Mouse (Mus musculus) heart, embryonic 13.5 days (tissue): ENCODE measurements around the gene Llgl2. TPM values are rescaled to one million over a fixed set of nuclear protein-coding genes. Genes with fewer than 3 reads are reported as not detected.
"Not testable (repeated sequence)": the region's sequence is repeated elsewhere in the genome, so short reads cannot be mapped to it uniquely, and the experiment has no call there.

Experiments used
- ATAC-seq: fragments of 200-750 bp; cut with Nextera tagmentation; 2 replicates; pipeline ENCODE4 v1.8.0; 2017; ENCODE audit warnings: moderate TSS enrichment; ENCODE audit not compliant: insufficient number of reproducible peaks, low FRiP score, low TSS enrichment; ENCODE audit errors: extremely low read depth
- H3K27ac ChIP-seq: fragments of 300-500 bp; sonication (generic); replicated peaks from 2 replicates; pipeline ENCODE4 v1.5.1; 2015; ENCODE audit warnings: moderate library complexity, mild to moderate bottlenecking, inconsistent platforms
- H3K27me3 ChIP-seq: fragments of 300-500 bp; sonication (generic); replicated peaks from 2 replicates; pipeline ENCODE4 v1.6.1; 2015; ENCODE audit warnings: mild to moderate bottlenecking, inconsistent platforms
- H3K36me3 ChIP-seq: fragments of 300-500 bp; sonication (generic); 2 replicates; pipeline ENCODE4 v1.6.1; 2015; ENCODE audit warnings: mild to moderate bottlenecking, inconsistent platforms
- H3K4me1 ChIP-seq: fragments of 300-500 bp; sonication (generic); 2 replicates; pipeline ENCODE4 v1.6.1; 2015; ENCODE audit warnings: inconsistent platforms
- H3K4me2 ChIP-seq: fragments of 300-500 bp; sonication (generic); 2 replicates; pipeline ENCODE4 v1.6.1; 2015; ENCODE audit warnings: inconsistent platforms, mild to moderate bottlenecking, moderate library complexity
- H3K4me3 ChIP-seq: fragments of 300-500 bp; sonication (generic); 2 replicates; pipeline ENCODE4 v1.5.1; 2015; ENCODE audit warnings: moderate library complexity, mild to moderate bottlenecking, inconsistent platforms
- H3K9ac ChIP-seq: fragments of 300-500 bp; sonication (generic); 2 replicates; pipeline ENCODE4 v1.6.1; 2015; ENCODE audit warnings: inconsistent platforms, mild to moderate bottlenecking, moderate library complexity
- H3K9me3 ChIP-seq: fragments of 300-500 bp; sonication (generic); 2 replicates; pipeline ENCODE4 v1.6.1; 2016; ENCODE audit warnings: inconsistent platforms
- WGBS: fragments of 180-500 bp; shearing (Covaris S2); methylation state at CpG from one replicate; pipeline ENCODE4 v1.1.7; 2015; ENCODE audit warnings: mixed read lengths; 5-methylcytosine and 5-hydroxymethylcytosine counted together
- polyA plus RNA-seq: library from polyadenylated mRNA; unstranded; fragments of >200 nt; fragmentation: Nextera tagmentation; extraction: Ambion mirVana; gene quantifications from 2 replicates; pipeline ENCODE4 v1.2.1, GENCODE M21; 2015

Gene Llgl2
- polyA plus RNA-seq, 1 experiment from 2014 or later, result 18.9 TPM

- Histone ChIP-seq H3K4me2 (no peak overlapping the region), H3K9ac (no peak overlapping the region; the same call in 1 of the 2 replicates), H3K4me3 (no peak overlapping the region), H3K4me1 (peaks cover 87% of the 10 kb centered on the region), H3K27ac (peak overlapping the region; percentile 51), H3K9me3 (no peaks in the 10 kb centered on the region), H3K27me3 (no peaks in the 10 kb centered on the region), H3K36me3 (no peaks in the 10 kb centered on the region)
- ATAC-seq, result no peak
- WGBS, result 89% methylated on average over 22 of the region's 22 CpGs
These were observed 13.9 kb downstream of the Llgl2 start for GRCm38 (mm10) chr11:115837606-115838345.

- Histone ChIP-seq H3K36me3 (no peaks in the 10 kb centered on the region), H3K27ac (peak overlapping the region; percentile 72), H3K4me3 (no peak overlapping the region), H3K4me1 (peaks cover 87% of the 10 kb centered on the region), H3K4me2 (no peak overlapping the region), H3K9me3 (no peaks in the 10 kb centered on the region), H3K27me3 (no peaks in the 10 kb centered on the region), H3K9ac (peak overlapping the region; percentile 71)
- ATAC-seq, result no peak
- WGBS, result 42% methylated on average over 4 of the region's 4 CpGs
These were observed 15.1 kb downstream of the Llgl2 start for GRCm38 (mm10) chr11:115838895-115839311.

GRCm38 (mm10) chr11:115839732-115840131, 15.9 kb downstream of the Llgl2 start:
- peaks cover 87% of the 10 kb centered on the region for H3K4me1 ChIP-seq
- H3K9ac ChIP-seq, result peak overlapping the region; percentile 71
- peaks cover 5% of the 10 kb centered on the region for H3K36me3 ChIP-seq
- no peak for ATAC-seq
- peak overlapping the region; percentile 72 for H3K27ac ChIP-seq
- WGBS, result 51% methylated on average over 3 of the region's 3 CpGs
- H3K4me2 ChIP-seq, result no peak overlapping the region
- H3K27me3 ChIP-seq, result no peaks in the 10 kb centered on the region
- no peak overlapping the region for H3K4me3 ChIP-seq
- H3K9me3 ChIP-seq, result no peaks in the 10 kb centered on the region

GRCm38 (mm10) chr11:115841044-115841443, 17.2 kb downstream of the Llgl2 start:
- no peaks in the 10 kb centered on the region for H3K27me3 ChIP-seq
- H3K9me3 ChIP-seq, result peaks cover 5% of the 10 kb centered on the region; the same call in 1 of the 2 replicates
- peaks cover 79% of the 10 kb centered on the region for H3K4me1 ChIP-seq
- no peak overlapping the region for H3K4me2 ChIP-seq
- H3K4me3 ChIP-seq, result no peak overlapping the region
- H3K27ac ChIP-seq, result peak overlapping the region; percentile 97
- no peak for ATAC-seq
- WGBS, result 83% methylated on average over 6 of the region's 6 CpGs
- H3K9ac ChIP-seq, result no peak overlapping the region
- peaks cover 18% of the 10 kb centered on the region for H3K36me3 ChIP-seq

- peak overlapping the region; percentile 3; the same call in 1 of the 2 replicates for H3K4me3 ChIP-seq
- ATAC-seq, result peak; percentile 52; the same call in 1 of the 2 replicates
- peak overlapping the region; percentile 45 for H3K4me2 ChIP-seq
- WGBS, result 5% methylated on average over 6 of the region's 6 CpGs
- H3K36me3 ChIP-seq, result peaks cover 28% of the 10 kb centered on the region
- H3K9me3 ChIP-seq, result peaks cover 5% of the 10 kb centered on the region; the same call in 1 of the 2 replicates
- peak overlapping the region; percentile 55 for H3K9ac ChIP-seq
- peak overlapping the region; percentile 97 for H3K27ac ChIP-seq
- no peaks in the 10 kb centered on the region for H3K27me3 ChIP-seq
- H3K4me1 ChIP-seq, result peaks cover 72% of the 10 kb centered on the region
These were observed 18.2 kb downstream of the Llgl2 start for GRCm38 (mm10) chr11:115841961-115842550.

GRCm38 (mm10) chr11:115843141-115843890, 19.5 kb downstream of the Llgl2 start:
- H3K4me1 ChIP-seq, result peaks cover 61% of the 10 kb centered on the region

GRCm38 (mm10) chr11:115843891-115844239, 20.0 kb downstream of the Llgl2 start:
- ATAC-seq, result no peak
- Histone ChIP-seq H3K4me1 (peaks cover 55% of the 10 kb centered on the region), H3K9me3 (peaks cover 5% of the 10 kb centered on the region; the same call in 1 of the 2 replicates), H3K4me2 (no peak overlapping the region), H3K9ac (peak overlapping the region; percentile 55; the same call in 1 of the 2 replicates), H3K36me3 (peaks cover 46% of the 10 kb centered on the region), H3K4me3 (no peak overlapping the region), H3K27ac (peak overlapping the region; percentile 97), H3K27me3 (no peaks in the 10 kb centered on the region)
- 88% methylated on average over 5 of the region's 5 CpGs for WGBS

More at GRCm38 (mm10) chr11:115843141-115843890, 19.5 kb downstream of the Llgl2 start:
- H3K4me3 ChIP-seq, result no peak overlapping the region
- peaks cover 5% of the 10 kb centered on the region; the same call in 1 of the 2 replicates for H3K9me3 ChIP-seq
- peak overlapping the region; percentile 97 for H3K27ac ChIP-seq
- ATAC-seq, result no peak
- no peak overlapping the region for H3K4me2 ChIP-seq
- H3K9ac ChIP-seq, result peak overlapping the region; percentile 55
- H3K36me3 ChIP-seq, result peaks cover 41% of the 10 kb centered on the region
- 74% methylated on average over 13 of the region's 14 CpGs for WGBS
- H3K27me3 ChIP-seq, result no peaks in the 10 kb centered on the region

GRCm38 (mm10) chr11:115844240-115844639, 20.4 kb downstream of the Llgl2 start:
- Histone ChIP-seq H3K4me1 (peaks cover 51% of the 10 kb centered on the region), H3K9me3 (peaks cover 5% of the 10 kb centered on the region; the same call in 1 of the 2 replicates), H3K4me2 (no peak overlapping the region), H3K36me3 (peaks cover 50% of the 10 kb centered on the region), H3K27me3 (no peaks in the 10 kb centered on the region), H3K9ac (peak overlapping the region; percentile 55; the same call in 1 of the 2 replicates), H3K27ac (peak overlapping the region; percentile 97; the same call in 1 of the 2 replicates), H3K4me3 (no peak overlapping the region)
- 73% methylated on average over 8 of the region's 8 CpGs for whole genome bisulfite sequencing
- no peak for ATAC-seq

GRCm38 (mm10) chr11:115845819-115846218, 22.0 kb downstream of the Llgl2 start:
- ATAC-seq, result no peak
- Histone ChIP-seq H3K27me3 (no peaks in the 10 kb centered on the region), H3K36me3 (peaks cover 66% of the 10 kb centered on the region), H3K9ac (no peak overlapping the region), H3K4me3 (no peak overlapping the region), H3K9me3 (peaks cover 5% of the 10 kb centered on the region; the same call in 1 of the 2 replicates), H3K4me1 (peaks cover 39% of the 10 kb centered on the region), H3K4me2 (no peak overlapping the region), H3K27ac (no peak overlapping the region)
- WGBS, result 92% methylated on average over 2 of the region's 2 CpGs

GRCm38 (mm10) chr11:115854674-115855073, 30.8 kb downstream of the Llgl2 start:
- H3K27ac ChIP-seq, result no peak overlapping the region
- peaks cover 27% of the 10 kb centered on the region for H3K27me3 ChIP-seq
- peaks cover 64% of the 10 kb centered on the region for H3K36me3 ChIP-seq
- ATAC-seq, result no peak
- no peaks in the 10 kb centered on the region for H3K9me3 ChIP-seq
- WGBS, result 79% methylated on average over 6 of the region's 6 CpGs
- peaks cover 20% of the 10 kb centered on the region for H3K4me1 ChIP-seq
- H3K9ac ChIP-seq, result no peak overlapping the region
- no peak overlapping the region for H3K4me2 ChIP-seq
- H3K4me3 ChIP-seq, result no peak overlapping the region

GRCm38 (mm10) chr11:115857146-115857545, 33.3 kb downstream of the Llgl2 start:
- H3K9me3 ChIP-seq, H3K27ac ChIP-seq, H3K9ac ChIP-seq, H3K4me2 ChIP-seq, H3K4me3 ChIP-seq, ATAC-seq: not testable (repeated sequence)
- Histone ChIP-seq H3K4me1 (peaks cover 23% of the 10 kb centered on the region), H3K36me3 (peaks cover 40% of the 10 kb centered on the region), H3K27me3 (peaks cover 51% of the 10 kb centered on the region)
- WGBS, result 95% methylated on average over 4 of the region's 4 CpGs
